Mouse (Mus musculus) heart, embryonic 12.5 days (tissue): Measurements from ENCODE around the gene Resp18. TPM values are rescaled to one million over a fixed set of nuclear protein-coding genes. Genes with fewer than 3 reads are reported as not detected.

Experiments used
- ATAC-seq: fragments of 200-750 bp; cut with Nextera tagmentation; 2 replicates; pipeline ENCODE4 v1.8.0; 2017; ENCODE audit warnings: moderate TSS enrichment, moderate library complexity; ENCODE audit not compliant: insufficient number of reproducible peaks, low FRiP score
- H3K27ac ChIP-seq: fragments of 300-500 bp; sonication (generic); 2 replicates; pipeline ENCODE4 v1.5.1; 2016; ENCODE audit warnings: mild to moderate bottlenecking, moderate library complexity; ENCODE audit not compliant: poor library complexity, severe bottlenecking
- H3K27me3 ChIP-seq: fragments of 300-500 bp; sonication (generic); replicated peaks from 2 replicates; pipeline ENCODE4 v1.6.1; 2016; ENCODE audit warnings: mild to moderate bottlenecking, moderate library complexity
- H3K36me3 ChIP-seq: fragments of 300-500 bp; sonication (generic); 2 replicates; pipeline ENCODE4 v1.6.1; 2016; ENCODE audit warnings: mild to moderate bottlenecking, moderate library complexity
- H3K4me1 ChIP-seq: fragments of 300-500 bp; sonication (generic); replicated peaks from 2 replicates; pipeline ENCODE4 v1.6.1; 2016; ENCODE audit warnings: mild to moderate bottlenecking
- H3K4me2 ChIP-seq: fragments of 300-500 bp; sonication (generic); 2 replicates; pipeline ENCODE4 v1.6.1; 2016; ENCODE audit warnings: mild to moderate bottlenecking, moderate library complexity
- H3K4me3 ChIP-seq: fragments of 300-500 bp; sonication (generic); 2 replicates; pipeline ENCODE4 v1.5.1; 2016; ENCODE audit warnings: mild to moderate bottlenecking
- H3K9ac ChIP-seq: fragments of 300-500 bp; sonication (generic); 2 replicates; pipeline ENCODE4 v1.6.1; 2016; ENCODE audit warnings: mild to moderate bottlenecking, moderate library complexity
- H3K9me3 ChIP-seq: fragments of 300-500 bp; sonication (generic); replicated peaks from 2 replicates; pipeline ENCODE4 v1.6.1; 2016; ENCODE audit warnings: mild to moderate bottlenecking, moderate library complexity
- WGBS: fragments of 180-500 bp; shearing (Covaris S2); methylation state at CpG from one replicate; pipeline ENCODE4 v1.1.7; 2016; 5-methylcytosine and 5-hydroxymethylcytosine counted together
- polyA plus RNA-seq: library from polyadenylated mRNA; unstranded; fragments of >200 nt; fragmentation: Nextera tagmentation; extraction: Ambion mirVana; gene quantifications from 2 replicates; pipeline ENCODE4 v1.2.1, GENCODE M21; 2016

The Resp18 gene
- polyA plus RNA-seq: not detected in 2 replicates

DNA sequence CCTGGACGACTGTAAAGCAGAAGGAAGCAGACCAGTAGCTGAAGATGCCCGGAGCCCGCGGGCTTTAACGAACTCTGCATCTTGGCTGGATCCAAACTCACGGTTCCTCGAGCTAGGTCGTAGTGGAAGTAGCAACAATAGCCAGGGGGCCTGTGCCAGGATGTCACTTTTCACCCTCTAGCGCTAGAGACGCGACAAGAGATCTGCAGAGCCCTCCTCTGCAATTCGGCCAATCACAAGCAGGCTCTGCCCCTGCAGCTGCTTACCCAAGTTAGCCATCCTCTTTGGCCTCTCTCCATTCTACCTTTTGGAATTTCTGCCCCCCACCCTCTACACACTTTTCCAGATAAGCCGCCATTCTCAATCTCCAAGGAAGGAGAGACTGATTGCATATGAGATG lies at the start of gene Resp18:
TSS of gene Resp18 (minus strand) at position 188 of the 400 bp plus-strand sequence.
- no peaks in the 10 kb centered on the region for H3K4me1 ChIP-seq
- peaks cover 6% of the 10 kb centered on the region for H3K9me3 ChIP-seq
- H3K4me2 ChIP-seq: no peak within 1 kb of the TSS
- ATAC-seq: no peak
- H3K27me3 ChIP-seq: peaks cover 44% of the 10 kb centered on the region
- no peak within 1 kb of the TSS for H3K4me3 ChIP-seq
- WGBS: 6% methylated on average over 13 of the region's 13 CpGs
- H3K27ac ChIP-seq: no peak within 1 kb of the TSS
- no peaks in the 10 kb centered on the region for H3K36me3 ChIP-seq
- no peak within 1 kb of the TSS for H3K9ac ChIP-seq

DNA sequence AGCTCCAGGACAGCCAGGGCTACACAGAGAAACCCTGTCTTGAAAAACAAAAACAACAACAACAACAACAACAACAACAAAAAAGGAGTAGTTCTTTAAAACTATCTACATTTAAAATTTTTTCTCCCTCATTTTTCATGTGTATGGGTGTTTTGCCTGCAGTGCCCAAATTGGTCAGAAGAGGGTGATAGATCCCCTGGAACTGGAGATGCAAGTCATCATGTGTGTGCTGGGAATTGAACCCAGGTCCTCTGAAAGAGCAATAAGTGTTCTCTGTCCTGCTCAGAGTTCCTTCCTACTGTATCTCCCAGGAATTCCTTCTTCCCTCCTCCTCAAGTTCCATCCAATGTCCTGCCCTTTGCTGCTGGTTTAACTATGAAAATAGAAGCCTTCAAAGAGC lies 49.2 kb upstream of the Resp18 start:
- no peak overlapping the region for H3K9ac ChIP-seq
- H3K27me3 ChIP-seq: no peaks in the 10 kb centered on the region
- no peak overlapping the region for H3K4me3 ChIP-seq
- no peak overlapping the region for H3K4me2 ChIP-seq
- no peaks in the 10 kb centered on the region for H3K36me3 ChIP-seq
- no peak for ATAC-seq
- 0 out of 2 replicates have a peak, but pooled peaks cover 3% of the 10 kb centered on the region for H3K4me1 ChIP-seq
- H3K9me3 ChIP-seq: no peaks in the 10 kb centered on the region; the same call in 1 of the 2 replicates
- no peak overlapping the region for H3K27ac ChIP-seq

DNA sequence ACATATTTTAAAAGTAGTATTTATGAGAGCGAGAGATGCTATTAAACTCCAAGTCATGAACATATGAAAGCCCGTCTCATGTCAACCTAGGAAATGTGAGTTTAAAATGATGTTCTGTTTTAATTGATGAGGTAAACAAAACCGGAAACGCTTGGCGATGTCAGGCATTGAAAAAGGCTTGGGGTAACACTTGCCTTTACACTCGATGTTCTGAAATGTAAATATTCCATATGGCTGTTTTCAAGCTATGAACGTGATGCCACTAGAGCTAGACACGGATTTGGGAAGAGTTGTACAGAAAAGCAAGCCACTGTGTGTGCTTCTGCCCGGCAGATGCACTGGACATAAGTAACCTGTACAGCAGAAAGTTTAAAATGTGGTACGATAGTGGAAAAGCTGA lies 41.0 kb upstream of the Resp18 start:
- H3K4me2 ChIP-seq: no peak overlapping the region
- H3K4me3 ChIP-seq: no peak overlapping the region
- no peak for ATAC-seq
- peaks cover 15% of the 10 kb centered on the region for H3K36me3 ChIP-seq
- WGBS: 85% methylated on average over 10 of the region's 10 CpGs
- H3K27me3 ChIP-seq: no peaks in the 10 kb centered on the region
- peaks cover 11% of the 10 kb centered on the region for H3K4me1 ChIP-seq
- H3K9me3 ChIP-seq: no peaks in the 10 kb centered on the region
- H3K27ac ChIP-seq: no peak overlapping the region
- H3K9ac ChIP-seq: no peak overlapping the region

DNA sequence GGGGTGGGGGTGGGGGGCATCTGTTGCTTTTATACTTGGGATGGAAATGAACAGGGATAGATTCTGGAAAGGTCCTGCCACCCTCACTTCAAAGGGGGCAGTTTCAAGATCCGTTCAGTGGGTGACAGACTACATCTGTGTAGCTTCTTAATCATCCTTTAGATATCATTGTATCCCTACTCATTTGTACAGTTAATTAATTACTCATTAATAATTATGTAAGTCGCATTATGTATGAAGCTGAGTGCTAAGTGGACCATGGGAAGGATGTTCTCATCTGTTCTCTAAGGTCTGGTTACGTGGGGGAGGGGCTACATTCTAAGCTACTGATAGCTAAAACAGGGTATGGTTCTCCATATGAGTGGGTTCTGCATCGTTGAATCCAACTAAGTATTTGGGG lies 40.5 kb upstream of the Resp18 start:
- no peak overlapping the region for H3K4me2 ChIP-seq
- H3K27me3 ChIP-seq: no peaks in the 10 kb centered on the region
- H3K4me1 ChIP-seq: peaks cover 11% of the 10 kb centered on the region
- no peaks in the 10 kb centered on the region for H3K9me3 ChIP-seq
- WGBS: 82% methylated on average over 4 of the region's 4 CpGs
- peaks cover 19% of the 10 kb centered on the region for H3K36me3 ChIP-seq
- no peak for ATAC-seq
- no peak overlapping the region for H3K9ac ChIP-seq
- H3K4me3 ChIP-seq: no peak overlapping the region
- no peak overlapping the region for H3K27ac ChIP-seq

DNA sequence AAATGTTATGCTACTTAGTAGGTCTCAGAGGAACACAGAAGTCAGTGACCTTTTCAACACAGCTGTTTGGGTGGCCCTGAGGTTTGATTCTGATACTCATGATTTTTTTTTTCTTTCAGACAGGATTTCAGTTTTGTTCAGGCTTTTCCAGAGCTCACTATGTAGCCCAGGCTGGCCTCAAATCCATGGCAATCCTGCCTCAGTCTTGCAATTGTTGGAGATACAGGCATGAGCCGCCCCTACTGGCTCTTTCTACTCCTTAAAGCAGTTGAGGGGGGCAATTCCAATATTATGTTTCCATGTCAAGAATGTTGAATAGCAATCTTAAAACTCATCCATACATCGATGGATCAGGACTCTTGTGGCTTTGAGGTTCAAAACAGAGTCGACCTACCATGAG lies 40.1 kb upstream of the Resp18 start:
- Histone ChIP-seq H3K9me3 (no peaks in the 10 kb centered on the region), H3K9ac (no peak overlapping the region), H3K4me1 (peaks cover 11% of the 10 kb centered on the region), H3K4me2 (peak overlapping the region; percentile 27), H3K4me3 (0 out of 2 replicates have a peak overlapping the region, but pooled peaks have one; percentile 2), H3K27me3 (no peaks in the 10 kb centered on the region), H3K27ac (0 out of 2 replicates have a peak overlapping the region, but pooled peaks have one; percentile 19), H3K36me3 (peaks cover 24% of the 10 kb centered on the region)
- 58% methylated on average over 3 of the region's 3 CpGs for WGBS
- no peak for ATAC-seq

DNA sequence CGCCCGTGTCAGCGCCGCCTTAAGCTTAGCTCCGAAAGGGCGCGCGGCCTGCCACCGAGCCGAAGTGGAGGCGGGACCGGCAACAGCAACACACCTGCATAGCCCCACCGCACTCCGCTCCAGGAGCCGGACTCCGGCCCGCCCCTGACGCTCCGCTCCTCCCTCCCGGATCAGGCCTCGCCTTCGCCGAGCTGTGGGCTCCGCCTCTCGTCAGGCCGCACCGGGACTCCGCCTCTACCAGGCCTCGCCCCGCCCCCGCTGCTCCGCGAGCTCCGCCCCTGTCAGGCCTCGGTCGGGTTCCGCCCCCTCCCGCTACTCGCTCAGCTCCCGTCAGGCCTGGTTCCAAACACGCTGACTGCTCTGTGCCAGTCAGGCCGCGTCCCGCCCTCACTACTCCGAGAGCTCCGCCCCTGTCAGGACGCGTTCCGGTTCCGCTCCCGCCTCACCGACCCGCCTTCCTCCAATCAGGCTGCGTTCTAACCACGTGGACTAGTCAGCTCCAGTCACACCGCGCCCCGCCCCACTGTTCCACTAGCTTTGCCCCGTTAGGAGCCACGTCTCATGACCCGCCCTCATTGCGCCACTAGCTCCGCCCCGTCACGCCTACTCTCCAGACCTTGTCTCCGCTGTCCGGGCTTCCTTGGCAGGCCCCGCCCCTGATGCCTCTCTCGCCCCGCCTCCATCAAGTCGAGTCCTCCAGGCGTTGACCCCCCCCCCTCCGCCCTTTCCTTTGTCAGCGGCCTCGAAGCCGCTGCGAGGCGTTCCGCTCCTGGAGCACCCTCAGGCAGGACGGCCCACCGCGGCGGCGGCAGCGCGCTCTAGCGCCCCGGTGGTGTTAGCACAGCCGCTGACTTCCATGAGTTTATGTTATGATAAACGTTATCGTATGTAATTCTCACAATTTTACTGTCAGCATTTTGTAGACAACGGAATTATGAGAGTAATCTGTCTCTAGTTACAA lies 39.3 kb upstream of the Resp18 start, which contains the start of gene Dnpep:
TSS of gene Dnpep (minus strand) at position 750 of the 961 bp plus-strand sequence.
- Histone ChIP-seq H3K9me3 (no peaks in the 10 kb centered on the region), H3K36me3 (peaks cover 31% of the 10 kb centered on the region), H3K27ac (peak within 1 kb of the TSS; percentile 92), H3K4me2 (peak within 1 kb of the TSS; percentile 92), H3K9ac (peak within 1 kb of the TSS; percentile 77), H3K4me1 (peaks cover 11% of the 10 kb centered on the region), H3K27me3 (no peaks in the 10 kb centered on the region), H3K4me3 (peak within 1 kb of the TSS; percentile 68)
- ATAC-seq: peak; percentile 98
- under 1% methylated on average over 91 of the region's 92 CpGs for WGBS

DNA sequence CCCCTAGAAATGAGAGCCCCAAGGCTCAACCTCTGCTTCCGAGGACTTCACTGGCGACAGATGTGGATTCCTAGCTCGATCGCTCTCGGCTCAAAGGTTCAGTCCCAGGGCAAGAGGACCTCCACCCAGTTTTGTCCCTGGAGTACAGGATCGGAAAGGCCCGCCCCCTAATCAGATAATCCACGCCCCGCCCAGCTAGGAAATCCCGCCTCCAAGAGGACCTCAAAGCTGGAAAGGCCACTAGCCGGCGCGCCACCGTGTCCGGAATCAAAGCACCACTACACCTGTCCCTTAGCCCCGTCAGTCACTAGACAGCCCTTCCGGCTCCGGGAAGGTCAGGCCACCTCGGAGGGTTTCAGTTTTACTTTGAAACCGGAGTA lies 38.6 kb upstream of the Resp18 start:
- Histone ChIP-seq H3K9ac (peak overlapping the region; percentile 77), H3K4me3 (peak overlapping the region; percentile 68), H3K27me3 (no peaks in the 10 kb centered on the region), H3K27ac (peak overlapping the region; percentile 92), H3K36me3 (peaks cover 38% of the 10 kb centered on the region), H3K9me3 (no peaks in the 10 kb centered on the region), H3K4me2 (peak overlapping the region; percentile 92), H3K4me1 (peaks cover 11% of the 10 kb centered on the region)
- under 1% methylated on average over 20 of the region's 20 CpGs for WGBS
- peak; percentile 46 for ATAC-seq

DNA sequence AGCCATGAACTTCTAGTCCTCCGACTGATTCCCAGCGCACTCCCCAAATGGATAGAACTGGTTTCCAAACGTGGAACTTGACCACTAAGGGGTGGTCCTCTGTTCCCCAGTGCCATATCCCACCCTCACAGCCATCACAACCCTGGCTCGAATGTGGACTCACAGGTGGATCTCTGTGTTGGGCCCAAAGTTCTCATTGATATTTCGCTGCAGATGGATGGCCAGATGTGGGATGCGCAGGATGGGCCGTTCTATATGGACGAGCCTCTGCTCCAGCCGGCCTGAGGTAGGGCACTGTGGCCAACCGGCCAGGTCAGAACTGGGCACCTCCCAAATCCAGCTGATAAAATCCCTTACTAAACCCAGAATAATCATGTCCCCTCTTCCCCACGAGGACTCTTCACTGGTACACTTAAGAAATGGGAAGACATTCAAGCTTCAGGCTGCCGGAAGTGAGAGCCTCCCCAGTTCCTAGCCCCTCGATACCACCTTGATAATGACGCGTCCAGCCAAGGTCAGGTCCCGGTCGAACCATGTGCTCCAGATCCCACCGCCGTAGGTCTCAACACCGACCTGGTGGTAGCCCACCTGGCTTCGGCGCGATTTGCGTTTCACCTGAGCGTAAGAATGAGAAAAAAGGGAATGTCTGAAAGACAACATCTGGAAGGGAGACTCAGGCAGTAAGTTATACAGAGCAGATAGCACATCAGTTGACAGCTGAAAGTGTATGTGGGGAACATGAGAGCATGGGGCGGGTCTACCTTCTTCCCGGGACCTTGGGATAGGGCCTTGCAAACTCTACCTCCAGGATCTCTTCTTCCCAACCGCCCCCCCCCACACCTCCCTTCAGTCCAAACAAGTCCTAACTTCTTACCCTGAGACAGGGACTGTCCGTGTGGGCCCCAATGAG lies 37.5 kb upstream of the Resp18 start:
- Histone ChIP-seq H3K27me3 (no peaks in the 10 kb centered on the region), H3K9ac (peak overlapping the region; percentile 77), H3K27ac (0 out of 2 replicates have a peak overlapping the region, but pooled peaks have one; percentile 92), H3K36me3 (peaks cover 50% of the 10 kb centered on the region), H3K4me1 (peaks cover 11% of the 10 kb centered on the region), H3K4me3 (peak overlapping the region; percentile 68), H3K4me2 (peak overlapping the region; percentile 92), H3K9me3 (no peaks in the 10 kb centered on the region)
- no peak for ATAC-seq
- WGBS: 82% methylated on average over 29 of the region's 29 CpGs

DNA sequence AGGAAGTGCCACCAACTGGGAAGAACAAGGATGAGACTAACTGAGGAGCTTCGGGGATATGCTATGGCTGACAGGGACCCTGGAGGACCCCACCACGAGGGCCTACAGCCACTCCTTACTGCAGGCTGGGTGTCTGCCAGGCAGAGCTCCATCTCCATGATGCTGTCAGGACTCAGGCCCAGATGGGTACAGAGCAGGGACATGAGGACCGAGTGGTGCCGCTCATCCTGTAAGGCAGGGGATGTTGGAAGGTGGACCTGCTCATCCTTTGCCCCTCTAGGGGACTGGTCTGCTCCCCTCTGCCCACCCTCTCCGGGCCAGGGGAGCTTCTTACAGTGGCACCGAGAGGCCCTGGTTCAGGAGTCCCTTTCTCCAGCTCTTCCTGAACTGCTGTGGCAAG lies 36.8 kb upstream of the Resp18 start:
- WGBS: 89% methylated on average over 6 of the region's 6 CpGs
- no peak overlapping the region for H3K4me2 ChIP-seq
- no peak overlapping the region for H3K4me3 ChIP-seq
- H3K27me3 ChIP-seq: no peaks in the 10 kb centered on the region
- H3K27ac ChIP-seq: no peak overlapping the region
- no peaks in the 10 kb centered on the region for H3K9me3 ChIP-seq
- peaks cover 57% of the 10 kb centered on the region for H3K36me3 ChIP-seq
- H3K4me1 ChIP-seq: peaks cover 11% of the 10 kb centered on the region
- ATAC-seq: no peak
- no peak overlapping the region for H3K9ac ChIP-seq

DNA sequence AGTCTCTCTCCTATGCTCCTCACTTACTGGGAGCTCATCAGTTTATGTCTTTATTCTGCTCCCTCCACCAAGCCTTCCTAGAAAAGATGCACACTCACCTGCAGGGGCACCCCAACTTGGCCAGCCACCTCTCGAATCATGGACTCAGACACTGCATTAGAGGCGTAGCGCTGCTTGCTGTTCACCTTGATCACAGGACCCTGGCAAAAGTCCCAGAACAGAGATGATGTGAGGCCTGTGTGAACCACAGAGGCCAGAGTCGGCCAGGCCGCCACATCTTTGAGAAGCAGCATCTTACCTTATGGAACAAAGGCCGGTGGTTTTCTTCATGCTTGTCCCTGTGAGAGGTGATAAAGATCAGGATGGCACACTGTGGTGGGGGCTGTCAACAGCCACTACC lies 33.5 kb upstream of the Resp18 start:
- H3K9me3 ChIP-seq: no peaks in the 10 kb centered on the region
- H3K4me2 ChIP-seq: no peak overlapping the region
- no peak overlapping the region for H3K4me3 ChIP-seq
- WGBS: 89% methylated on average over 6 of the region's 6 CpGs
- H3K36me3 ChIP-seq: peaks cover 82% of the 10 kb centered on the region
- no peak for ATAC-seq
- H3K27ac ChIP-seq: no peak overlapping the region
- H3K27me3 ChIP-seq: no peaks in the 10 kb centered on the region
- peaks cover 11% of the 10 kb centered on the region for H3K4me1 ChIP-seq
- H3K9ac ChIP-seq: no peak overlapping the region

DNA sequence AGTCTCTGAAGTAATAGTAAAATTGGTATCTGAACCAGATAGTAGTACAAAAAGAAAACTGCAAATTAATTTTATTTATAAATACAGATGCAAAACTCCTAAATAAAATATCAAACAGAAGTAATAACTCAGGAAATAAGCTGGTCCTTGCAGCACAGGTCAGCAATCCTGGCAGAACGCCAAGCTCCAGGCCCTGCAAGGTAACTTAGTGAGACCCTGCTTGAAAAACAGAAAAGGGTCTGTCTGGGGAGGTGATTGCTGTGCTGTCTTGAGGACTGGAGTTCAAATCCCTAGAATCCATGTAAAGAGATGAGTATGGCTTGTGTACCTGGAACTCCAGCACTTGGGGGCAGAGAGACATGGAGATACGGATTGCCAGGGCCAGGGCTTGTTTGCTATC lies 26.4 kb upstream of the Resp18 start:
- Histone ChIP-seq H3K27me3 (no peaks in the 10 kb centered on the region), H3K27ac (no peak overlapping the region), H3K9ac (no peak overlapping the region), H3K4me3 (no peak overlapping the region), H3K9me3 (no peaks in the 10 kb centered on the region), H3K4me1 (no peaks in the 10 kb centered on the region), H3K4me2 (no peak overlapping the region), H3K36me3 (peaks cover 23% of the 10 kb centered on the region)
- WGBS: 64% methylated on average over 2 of the region's 2 CpGs
- ATAC-seq: no peak
